Mouse (Mus musculus): Measurements from ENCODE around the gene Maneal. TPM values are rescaled to one million over a fixed set of nuclear protein-coding genes. Genes with fewer than 3 reads are reported as not detected.

Maneal gene
- polyA plus RNA-seq, 1 experiment from 2014 or later, result 7.9 TPM

DNA sequence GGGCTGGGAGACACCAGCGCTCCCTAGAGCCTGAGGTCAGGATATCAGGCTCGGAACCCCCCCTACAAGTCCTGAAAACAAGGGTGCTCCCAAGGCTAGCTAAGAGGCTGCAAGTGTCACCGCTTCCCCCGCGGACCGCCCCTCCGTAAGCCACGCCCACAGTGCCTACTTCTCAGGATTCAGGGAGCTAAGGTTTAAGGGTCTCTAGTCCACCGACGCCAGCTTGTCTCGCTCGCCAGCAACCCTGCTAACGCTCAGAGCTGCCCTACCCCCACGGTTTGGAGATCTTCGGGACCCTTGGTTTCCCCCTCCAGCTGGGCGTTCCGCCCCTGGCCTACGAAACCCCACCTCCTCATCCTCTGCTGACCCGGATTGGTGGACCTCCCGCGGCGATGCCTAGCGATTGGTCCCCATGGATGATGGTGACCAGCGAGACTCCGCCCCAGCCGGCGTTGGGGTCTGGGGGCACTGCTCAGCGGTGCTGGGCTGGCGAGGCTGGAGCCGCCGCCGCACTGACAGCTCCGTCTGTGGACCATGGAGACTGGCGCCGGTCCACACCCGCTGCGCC, 19.5 kb upstream of the Maneal start:
- Histone ChIP-seq H3K4me2 (replicated peaks) (peak overlapping the region; percentile 77), H3K27ac (replicated peaks) (peak overlapping the region; percentile 83), H3K9ac (replicated peaks) (peak overlapping the region; percentile 53), H3K4me3 (peak overlapping the region; percentile 58), H3K27me3 (peaks cover 61% of the 10 kb centered on the region), H3K36me3 (no peaks in the 10 kb centered on the region), H3K4me1 (peaks cover 31% of the 10 kb centered on the region), H3K9me3 (no peaks in the 10 kb centered on the region)
- ATAC-seq (ENCODE audit: low FRiP score, low read depth), result peak; percentile 97
- WGBS, result 2% methylated on average over 37 of the region's 37 CpGs

DNA sequence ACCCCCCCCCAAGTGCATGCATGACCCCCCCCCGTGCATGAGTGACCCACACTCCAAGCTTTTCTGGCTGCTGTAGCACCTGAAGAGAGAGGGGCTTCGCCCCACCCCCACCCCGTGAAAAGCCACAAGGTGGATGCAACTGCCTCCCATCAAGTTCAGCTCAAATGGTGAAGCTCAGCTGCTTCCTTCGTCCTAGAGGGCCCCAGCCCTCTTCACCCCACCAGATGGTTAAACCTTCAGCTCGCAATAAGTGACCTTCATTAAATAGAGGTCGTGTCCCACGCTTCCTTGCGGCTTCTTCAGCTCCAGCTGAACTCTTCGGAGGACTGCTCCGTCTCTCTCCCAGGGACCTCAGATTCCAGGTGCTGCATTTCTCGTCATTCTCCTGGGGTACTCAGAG, 18.6 kb upstream of the Maneal start, which contains the start of gene Epha10:
Epha10 (plus strand) TSS at position 301 of the 400 bp plus-strand sequence.
- Histone ChIP-seq H3K27ac (replicated peaks) (peak within 1 kb of the TSS; percentile 83), H3K36me3 (no peaks in the 10 kb centered on the region), H3K4me3 (peak within 1 kb of the TSS; percentile 58), H3K27me3 (peaks cover 55% of the 10 kb centered on the region), H3K4me2 (replicated peaks) (peak within 1 kb of the TSS; percentile 77), H3K9me3 (no peaks in the 10 kb centered on the region), H3K9ac (replicated peaks) (peak within 1 kb of the TSS; percentile 53), H3K4me1 (peaks cover 31% of the 10 kb centered on the region)
- no peak for ATAC-seq (ENCODE audit: low FRiP score, low read depth)
- 4% methylated on average over 11 of the region's 11 CpGs for WGBS

DNA sequence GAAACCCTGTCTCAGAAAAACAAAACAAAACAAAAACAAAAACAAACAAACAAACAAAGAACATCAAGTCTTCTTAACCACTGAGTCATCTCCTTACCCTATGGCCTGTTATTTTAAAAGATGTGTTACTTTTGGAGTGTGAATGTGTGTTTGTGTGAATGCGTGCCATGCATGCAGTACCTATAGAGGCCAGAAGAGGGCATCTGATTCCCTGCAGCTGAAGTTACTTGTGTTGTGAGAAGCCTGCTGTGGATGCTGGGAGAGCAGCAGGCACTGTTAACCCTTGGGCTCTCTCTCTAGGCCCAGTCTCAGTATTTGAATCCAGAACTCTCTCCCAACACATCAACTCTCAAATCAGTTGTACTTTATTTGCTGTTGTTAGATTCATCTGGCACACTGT, 10.7 kb upstream of the Maneal start:
- Histone ChIP-seq H3K4me2 (replicated peaks) (no peak overlapping the region), H3K9me3 (no peaks in the 10 kb centered on the region), H3K4me1 (no peaks in the 10 kb centered on the region), H3K4me3 (no peak overlapping the region), H3K27me3 (no peaks in the 10 kb centered on the region), H3K36me3 (no peaks in the 10 kb centered on the region), H3K9ac (replicated peaks) (no peak overlapping the region), H3K27ac (replicated peaks) (no peak overlapping the region)
- 95% methylated on average over 1 of the region's 1 CpGs for WGBS
- no peak for ATAC-seq (ENCODE audit: low FRiP score, low read depth)

DNA sequence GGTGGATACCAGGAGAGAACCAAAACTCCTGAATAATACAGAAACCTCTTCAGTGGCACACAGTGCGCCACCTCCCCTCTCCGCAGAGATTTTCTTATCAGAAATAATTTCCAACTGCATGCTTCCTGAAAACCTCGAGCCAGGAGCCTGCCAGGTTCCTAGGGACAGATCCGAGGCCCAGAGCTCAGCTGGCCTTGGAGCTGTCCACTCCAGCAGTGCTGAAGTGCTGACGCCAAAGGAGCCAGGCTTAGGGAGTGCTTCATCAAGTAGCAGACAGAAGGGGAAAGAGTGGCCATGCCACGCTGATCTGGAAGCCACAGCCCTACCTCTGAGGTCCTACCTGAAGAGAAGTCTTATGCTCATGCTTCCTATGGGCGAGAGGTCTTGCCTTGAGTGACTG, 1.5 kb downstream of the Maneal start:
- Histone ChIP-seq H3K27me3 (peaks cover 7% of the 10 kb centered on the region; the same call in 1 of the 2 replicates), H3K9ac (replicated peaks) (no peak overlapping the region; the same call in 1 of the 2 replicates), H3K4me2 (replicated peaks) (peak overlapping the region; percentile 75), H3K4me1 (peaks cover 19% of the 10 kb centered on the region), H3K27ac (replicated peaks) (no peak overlapping the region), H3K9me3 (no peaks in the 10 kb centered on the region), H3K4me3 (0 out of 2 replicates have a peak overlapping the region, but pooled peaks have one; percentile 76), H3K36me3 (peaks cover 38% of the 10 kb centered on the region)
- ATAC-seq (ENCODE audit: low FRiP score, low read depth), result no peak
- 16% methylated on average over 7 of the region's 7 CpGs for WGBS

DNA sequence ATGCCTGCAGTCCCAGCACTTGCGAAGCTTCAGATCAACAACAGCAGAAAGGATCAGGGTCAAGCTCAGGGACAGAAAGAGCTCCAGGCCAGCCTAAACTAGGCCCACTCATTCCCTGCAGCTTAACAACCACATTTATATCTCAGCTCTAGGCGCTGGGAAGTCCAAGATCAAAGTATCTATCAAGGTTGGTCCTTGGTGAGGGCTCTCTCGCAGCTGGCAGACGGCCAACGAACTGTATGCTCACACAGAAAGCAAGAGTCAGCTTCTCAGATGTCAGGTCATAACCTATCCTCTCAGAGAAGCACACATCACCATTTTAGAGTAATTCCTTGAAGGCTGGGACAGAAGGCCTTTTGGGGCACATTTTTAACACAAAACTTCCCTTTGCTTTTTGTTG, 3.6 kb downstream of the Maneal start:
- ATAC-seq (ENCODE audit: low FRiP score, low read depth), result no peak
- Histone ChIP-seq H3K4me1 (peaks cover 19% of the 10 kb centered on the region), H3K4me3 (no peak overlapping the region), H3K27ac (replicated peaks) (no peak overlapping the region), H3K9me3 (no peaks in the 10 kb centered on the region), H3K4me2 (replicated peaks) (no peak overlapping the region), H3K36me3 (peaks cover 57% of the 10 kb centered on the region), H3K9ac (replicated peaks) (no peak overlapping the region), H3K27me3 (peaks cover 7% of the 10 kb centered on the region; the same call in 1 of the 2 replicates)
- 82% methylated on average over 5 of the region's 5 CpGs for WGBS

- Histone ChIP-seq H3K4me2 (replicated peaks) (no peak overlapping the region), H3K9me3 (no peaks in the 10 kb centered on the region), H3K27me3 (no peaks in the 10 kb centered on the region), H3K9ac (replicated peaks) (no peak overlapping the region), H3K4me1 (peaks cover 22% of the 10 kb centered on the region), H3K4me3 (no peak overlapping the region), H3K27ac (replicated peaks) (no peak overlapping the region), H3K36me3 (peaks cover 59% of the 10 kb centered on the region)
- ATAC-seq (ENCODE audit: low FRiP score, low read depth), result no peak
- WGBS, result 95% methylated on average over 8 of the region's 8 CpGs
Observed at GRCm38 (mm10) chr4:124856294-124856693, 5.7 kb downstream of the Maneal start.

- 1% methylated on average over 64 of the region's 75 CpGs for WGBS
- Histone ChIP-seq H3K4me2 (replicated peaks) (peak within 1 kb of the TSS; percentile 92), H3K9me3 (no peaks in the 10 kb centered on the region), H3K27ac (replicated peaks) (peak within 1 kb of the TSS; percentile 96), H3K36me3 (peaks cover 27% of the 10 kb centered on the region), H3K9ac (replicated peaks) (peak within 1 kb of the TSS; percentile 87), H3K4me3 (peak within 1 kb of the TSS; percentile 100), H3K27me3 (no peaks in the 10 kb centered on the region), H3K4me1 (peaks cover 27% of the 10 kb centered on the region)
- ATAC-seq (ENCODE audit: low FRiP score, low read depth), result peak; percentile 31
Observed at GRCm38 (mm10) chr4:124850933-124851658, 10.9 kb downstream of the Maneal start, which contains the start of gene 1110065P20Rik. TSS of gene 1110065P20Rik (minus strand) at chr4:124851196.

GRCm38 (mm10) chr4:124850261-124850913, 11.6 kb downstream of the Maneal start, which contains the start of gene Yrdc:
TSS of gene Yrdc (plus strand) at chr4:124850679.
- H3K4me2 ChIP-seq (replicated peaks), result peak within 1 kb of the TSS; percentile 92
- peak within 1 kb of the TSS; percentile 87 for H3K9ac ChIP-seq (replicated peaks)
- no peaks in the 10 kb centered on the region for H3K9me3 ChIP-seq
- peak within 1 kb of the TSS; percentile 96 for H3K27ac ChIP-seq (replicated peaks)
- peak within 1 kb of the TSS; percentile 100 for H3K4me3 ChIP-seq
- H3K36me3 ChIP-seq, result peaks cover 20% of the 10 kb centered on the region
- ATAC-seq (ENCODE audit: low FRiP score, low read depth), result peak; percentile 93
- peaks cover 27% of the 10 kb centered on the region for H3K4me1 ChIP-seq
- no peaks in the 10 kb centered on the region for H3K27me3 ChIP-seq
- under 1% methylated on average over 86 of the region's 90 CpGs for WGBS

GRCm38 (mm10) chr4:124849631-124850260, 12.2 kb downstream of the Maneal start:
- Histone ChIP-seq H3K27me3 (no peaks in the 10 kb centered on the region), H3K36me3 (peaks cover 22% of the 10 kb centered on the region), H3K27ac (replicated peaks) (peak overlapping the region; percentile 96), H3K9ac (replicated peaks) (peak overlapping the region; percentile 87), H3K4me1 (peaks cover 27% of the 10 kb centered on the region), H3K4me3 (peak overlapping the region; percentile 100), H3K9me3 (no peaks in the 10 kb centered on the region), H3K4me2 (replicated peaks) (peak overlapping the region; percentile 92)
- ATAC-seq (ENCODE audit: low FRiP score, low read depth), result peak; percentile 57
- 2% methylated on average over 24 of the region's 24 CpGs for WGBS

- Histone ChIP-seq H3K9me3 (no peaks in the 10 kb centered on the region), H3K36me3 (peaks cover 22% of the 10 kb centered on the region), H3K9ac (replicated peaks) (no peak overlapping the region; the same call in 1 of the 2 replicates), H3K4me3 (no peak overlapping the region), H3K27ac (replicated peaks) (0 out of 2 replicates have a peak overlapping the region, but pooled peaks have one; percentile 7), H3K4me1 (peaks cover 27% of the 10 kb centered on the region), H3K27me3 (no peaks in the 10 kb centered on the region), H3K4me2 (replicated peaks) (no peak overlapping the region)
- ATAC-seq (ENCODE audit: low FRiP score, low read depth), result no peak
- WGBS, result 5% methylated on average over 8 of the region's 8 CpGs
Observed at GRCm38 (mm10) chr4:124847573-124847972, 14.4 kb downstream of the Maneal start.

GRCm38 (mm10) chr4:124843493-124843892, 18.5 kb downstream of the Maneal start:
- no peak for ATAC-seq (ENCODE audit: low FRiP score, low read depth)
- Histone ChIP-seq H3K36me3 (peaks cover 58% of the 10 kb centered on the region), H3K4me3 (no peak overlapping the region), H3K9ac (replicated peaks) (no peak overlapping the region), H3K9me3 (no peaks in the 10 kb centered on the region), H3K4me2 (replicated peaks) (no peak overlapping the region), H3K27ac (replicated peaks) (no peak overlapping the region), H3K4me1 (peaks cover 8% of the 10 kb centered on the region; the same call in 1 of the 2 replicates), H3K27me3 (no peaks in the 10 kb centered on the region)
- WGBS, result 59% methylated on average over 11 of the region's 11 CpGs

All from midbrain, embryonic 12.5 days (tissue).